Mouse (Mus musculus) C2C12 (cell line): Measurements from ENCODE around the gene Gm44511.

Experiments
- CTCF ChIP-seq: IDR thresholded peaks from one replicate; pipeline ENCODE4 v1.5.1; 2011; ENCODE audit not compliant: control insufficient read depth, insufficient read depth, insufficient read length
- MAX ChIP-seq: IDR thresholded peaks from one replicate; pipeline ENCODE4 v1.6.1; 2011; ENCODE audit warnings: mild to moderate bottlenecking, control low read depth
- MYOD1 ChIP-seq: IDR thresholded peaks from one replicate; pipeline ENCODE4 v1.6.1; 2011; ENCODE audit warnings: low read depth; ENCODE audit not compliant: control insufficient read depth, insufficient read length
- USF1 ChIP-seq: IDR thresholded peaks from one replicate; pipeline ENCODE4 v1.6.1; 2011; ENCODE audit warnings: low read depth, mild to moderate bottlenecking, control low read depth, moderate library complexity

- TF ChIP-seq MYOD1 (no peak), MAX (no peak), CTCF (no peak), USF1 (no peak)
These were observed 9.5 kb upstream of the Gm44511 start for GRCm38 (mm10) chr6:128835571-128835970.
